In genomic region chr8:106516581-106516980, GRCm38 (mm10) we compare ENCODE assay signal across 19 mouse cellular contexts. TPM values are rescaled to one million over a fixed set of nuclear protein-coding genes. Genes with fewer than 3 reads are reported as not detected.
DNase-seq lines count a peak whose midpoint lies in the region; ATAC-seq lines count a peak whose summit lies in the region.
"Had no signal": no experiment of that assay in that cellular context is flagged by ENCODE, and none has a peak within 500 bp of the region (broad histone marks: within the 10 kb centered on the region; RNA-seq: fewer than 3 reads in every experiment).

No protein-coding gene starts in this region.

- H3K4me2 ChIP-seq in heart, embryonic 12.5 days = peak overlapping the region; percentile 28
- H3K4me2 ChIP-seq in neural tube, embryonic 12.5 days (replicated peaks) = no peak overlapping the region
- H3K4me2 ChIP-seq: lung, embryonic 15.5 days; neural tube, embryonic 15.5 days had no signal

- no peaks in the 10 kb centered on the region for H3K27me3 ChIP-seq in heart, embryonic 12.5 days (replicated peaks)
- peaks cover 14% of the 10 kb centered on the region for H3K27me3 ChIP-seq in neural tube, embryonic 12.5 days (replicated peaks)

- WGBS in heart, embryonic 12.5 days = 15% methylated on average over 2 of the region's 2 CpGs
- 52% methylated on average over 2 of the region's 2 CpGs for WGBS in neural tube, embryonic 12.5 days

- no peak for DNase-seq in heart, adult 9 months (ENCODE audit: low spot score in 2 of 2)
- no peak for DNase-seq in neural tube, embryonic 10.5 days (ENCODE audit: extremely low spot score, low spot score)
- DNase-seq in heart, postnatal 4 days = peak; percentile 59
- peak; percentile 47 for DNase-seq in testis, postnatal 10 days (ENCODE audit: low spot score)
- no peak for DNase-seq in cerebellum, postnatal 25 days
- no peak for DNase-seq in right cerebral cortex, postnatal 4 days
- DNase-seq: cerebellum, postnatal 10 days; left cerebral cortex, postnatal 4 days; midbrain, embryonic 14.5 days; right cerebral cortex, postnatal 25 days had no signal

- H3K4me3 ChIP-seq in heart, embryonic 12.5 days = no peak overlapping the region
- no peak overlapping the region for H3K4me3 ChIP-seq in neural tube, embryonic 12.5 days
- H3K4me3 ChIP-seq: lung, embryonic 15.5 days; neural tube, embryonic 15.5 days had no signal

- peak overlapping the region; percentile 90 for H3K27ac ChIP-seq in heart, embryonic 12.5 days (ENCODE audit: poor library complexity, severe bottlenecking)
- no peak overlapping the region for H3K27ac ChIP-seq in neural tube, embryonic 12.5 days
- H3K27ac ChIP-seq: lung, embryonic 15.5 days; neural tube, embryonic 15.5 days had no signal

- no peaks in the 10 kb centered on the region for H3K9me3 ChIP-seq in heart, embryonic 12.5 days (replicated peaks)
- no peaks in the 10 kb centered on the region for H3K9me3 ChIP-seq in neural tube, embryonic 12.5 days
- H3K9me3 ChIP-seq: lung, embryonic 15.5 days; neural tube, embryonic 15.5 days had no signal

- no peak overlapping the region for H3K9ac ChIP-seq in heart, embryonic 12.5 days
- no peak overlapping the region for H3K9ac ChIP-seq in neural tube, embryonic 12.5 days
- H3K9ac ChIP-seq: lung, embryonic 15.5 days; neural tube, embryonic 15.5 days had no signal

- ATAC-seq in heart, embryonic 12.5 days (ENCODE audit: insufficient number of reproducible peaks, low FRiP score) = peak; percentile 67
- ATAC-seq in neural tube, embryonic 12.5 days (ENCODE audit: low FRiP score, low read depth) = 0 out of 2 replicates have a peak, but pooled peaks have one; percentile 17

- peaks cover 16% of the 10 kb centered on the region for H3K36me3 ChIP-seq in heart, embryonic 12.5 days
- no peaks in the 10 kb centered on the region for H3K36me3 ChIP-seq in neural tube, embryonic 12.5 days
- H3K36me3 ChIP-seq: lung, embryonic 15.5 days; neural tube, embryonic 15.5 days had no signal

- peaks cover 74% of the 10 kb centered on the region for H3K4me1 ChIP-seq in heart, embryonic 12.5 days (replicated peaks)
- H3K4me1 ChIP-seq in neural tube, embryonic 12.5 days = peaks cover 5% of the 10 kb centered on the region

RNA-seq across cellular contexts. Expression of gene Cdh3, which starts 5.9 kb away (rescaled TPM):
- 39.9 and 41.0 TPM in 2 replicates for polyA plus RNA-seq in heart, embryonic 12.5 days (2016; fragmentation: Nextera tagmentation; extraction: Ambion mirVana)
- polyA plus RNA-seq in neural tube, embryonic 12.5 days (2016; fragmentation: Nextera tagmentation; extraction: Ambion mirVana) = 6.0 and 6.5 TPM in 2 replicates
- total RNA-seq in heart, postnatal 4 days (2021) = 1 to 10 TPM; 8.1 to 9.0 TPM
- total RNA-seq: CH12.LX had no signal

RNA-seq across cellular contexts. Expression of gene 6030452D12Rik, which starts 16.3 kb away (rescaled TPM):
- polyA plus RNA-seq in heart, embryonic 12.5 days (2016; fragmentation: Nextera tagmentation; extraction: Ambion mirVana) = not detected in 2 replicates
- polyA plus RNA-seq in neural tube, embryonic 12.5 days (2016; fragmentation: Nextera tagmentation; extraction: Ambion mirVana) = not detected in 2 replicates
- total RNA-seq in heart, postnatal 4 days (2021) = not detected
- total RNA-seq: CH12.LX; layer of hippocampus, adult 18-20 months; left cerebral cortex, postnatal 4 days had no signal
- polyA plus RNA-seq: brain, embryonic 14.5 days; frontal cortex, adult 2 months; hindbrain, embryonic 11.5 days; lung, embryonic 15.5 days; midbrain, embryonic 14.5 days; neural tube, embryonic 15.5 days had no signal

RNA-seq across cellular contexts. Expression of gene Gm10073, which starts 56.7 kb away (rescaled TPM):
- 2.8 and 4.1 TPM in 2 replicates for polyA plus RNA-seq in heart, embryonic 12.5 days (2016; fragmentation: Nextera tagmentation; extraction: Ambion mirVana)
- 2.9 and 4.2 TPM in 2 replicates for polyA plus RNA-seq in neural tube, embryonic 12.5 days (2016; fragmentation: Nextera tagmentation; extraction: Ambion mirVana)
- total RNA-seq in heart, postnatal 4 days (2021) = 100 to 1,000 TPM; 125 to 128 TPM

Comparison
In these comparisons a context has a peak if more than half of its experiments do, and no peak if none do; other contexts are left out.
1. DNase-seq: peak in heart, postnatal 4 days (single experiment) and testis, postnatal 10 days (single experiment); none in heart, adult 9 months (0 of 2), neural tube, embryonic 10.5 days (single experiment), cerebellum, postnatal 25 days (0 of 2) and right cerebral cortex, postnatal 4 days (single experiment).